Mouse (Mus musculus) left cerebral cortex, adult 2 months (tissue): ENCODE measurements around the gene Gm10065. TPM values are rescaled to one million over a fixed set of nuclear protein-coding genes. Genes with fewer than 3 reads are reported as not detected.

Experiments used
- DNase-seq, 2 experiments: peaks; one replicate each; pipeline ENCODE4 v3.0.0; 2021 to 2022; ENCODE audit warnings: low spot score in 2 of 2, mixed read lengths in 1 of 2; ENCODE audit errors: extremely low spot score in 1 of 2
- H3K27ac ChIP-seq: fragments of 200-600 bp; 2 replicates; pipeline ENCODE4 v1.8.1; 2022
- H3K4me3 ChIP-seq: fragments of 200-600 bp; 2 replicates; pipeline ENCODE4 v1.8.1; 2022
- CTCF ChIP-seq: fragments of 200-600 bp; IDR thresholded peaks from 2 replicates; pipeline ENCODE4 v1.8.1; 2022; ENCODE audit warnings: antibody characterized with exemption, mild to moderate bottlenecking, moderate library complexity
- intact Hi-C: fragments of 180-260 bp; cut with DNase I; formaldehyde crosslinking; loops from one replicate; pipeline ENCODE4 v1.15.1; 2025
- microRNA-seq, 2 experiments: library from miRNA; unstranded; fragments of <30 nt; microRNA quantifications; one replicate each; pipeline ENCODE4 v1.2.0; 2021
- total RNA-seq, 2 experiments: library from RNA; stranded (reverse); gene quantifications; 2 replicates each; pipeline ENCODE4 v1.2.3; 2021

Gm10065 gene
- total RNA-seq, 2 experiments from 2014 or later = not detected

- intact Hi-C loops = no loop called here
- no peak for TF ChIP-seq CTCF
- no peak for DNase-seq
- H3K27ac ChIP-seq = no peak overlapping the region
- no peak overlapping the region for H3K4me3 ChIP-seq
These were observed 22.9 kb downstream of the Gm10065 start for GRCm38 (mm10) chr13:21456347-21456746.

GRCm38 (mm10) chr13:21454133-21454532, 25.1 kb downstream of the Gm10065 start:
- peak overlapping the region; percentile 70; the same call in 1 of the 2 replicates for H3K4me3 ChIP-seq
- DNase-seq = no peak
- intact Hi-C loops = no loop called here

GRCm38 (mm10) chr13:21453449-21453848, 25.8 kb downstream of the Gm10065 start, which contains the start of gene Zscan26:
TSS of gene Zscan26 (minus strand) at chr13:21453730.
- peak within 1 kb of the TSS; percentile 70 for H3K4me3 ChIP-seq
- H3K27ac ChIP-seq = peak within 1 kb of the TSS; percentile 90
- intact Hi-C loops = loop anchor here (1.0 kb wide), 4 partner anchors 25 to 91 kb away; partner anchors contain the start of genes Zkscan3, Zkscan4 and Zscan12
- peak; percentile 82 to 84 for DNase-seq
- no peak for TF ChIP-seq CTCF

More at GRCm38 (mm10) chr13:21454133-21454532, 25.1 kb downstream of the Gm10065 start:
- no peak overlapping the region for H3K27ac ChIP-seq
- no peak for TF ChIP-seq CTCF

GRCm38 (mm10) chr13:21453042-21453441, 26.2 kb downstream of the Gm10065 start:
- TF ChIP-seq CTCF = no peak
- peak overlapping the region; percentile 70 for H3K4me3 ChIP-seq
- peak overlapping the region; percentile 90 for H3K27ac ChIP-seq
- DNase-seq = no peak
- intact Hi-C loops = loop anchor here (1.0 kb wide), 4 partner anchors 25 to 91 kb away; partner anchors contain the start of genes Zkscan3, Zkscan4 and Zscan12

- Histone ChIP-seq H3K27ac (no peak overlapping the region), H3K4me3 (no peak overlapping the region)
- TF ChIP-seq CTCF = no peak
- intact Hi-C loops = no loop called here
- DNase-seq = no peak
These were observed 31.2 kb downstream of the Gm10065 start for GRCm38 (mm10) chr13:21447856-21448614.

- Histone ChIP-seq H3K4me3 (no peak overlapping the region), H3K27ac (no peak overlapping the region)
- DNase-seq = no peak
- TF ChIP-seq CTCF = no peak
- intact Hi-C loops = no loop called here
These were observed 32.4 kb downstream of the Gm10065 start for GRCm38 (mm10) chr13:21446796-21447195.

- Histone ChIP-seq H3K27ac (peak overlapping the region; percentile 79; the same call in 1 of the 2 replicates), H3K4me3 (peak overlapping the region; percentile 51)
- intact Hi-C loops = loop anchor here (2.0 kb wide), 1 partner anchor 32 kb away; no protein-coding TSS in a partner anchor
- no peak for DNase-seq
- TF ChIP-seq CTCF = no peak
These were observed 38.1 kb downstream of the Gm10065 start for GRCm38 (mm10) chr13:21441207-21441572.

GRCm38 (mm10) chr13:21440503-21441206, 38.6 kb downstream of the Gm10065 start, which contains the start of gene Pgbd1:
TSS of gene Pgbd1 (minus strand) at chr13:21441058.
- DNase-seq = peak; percentile 66
- TF ChIP-seq CTCF = peak; percentile 23
- peak within 1 kb of the TSS; percentile 51 for H3K4me3 ChIP-seq
- intact Hi-C loops = loop anchor here (2.0 kb wide), 1 partner anchor 32 kb away; no protein-coding TSS in a partner anchor
- peak within 1 kb of the TSS; percentile 79 for H3K27ac ChIP-seq

GRCm38 (mm10) chr13:21435476-21435875, 43.8 kb downstream of the Gm10065 start:
- no peak for DNase-seq
- Histone ChIP-seq H3K27ac (no peak overlapping the region), H3K4me3 (no peak overlapping the region)
- TF ChIP-seq CTCF = no peak
- intact Hi-C loops = no loop called here

Small RNA genes lying within 50 kb of the gene (microRNA-seq; reads per million reads assigned to microRNA genes)
- 0 reads per million in 2 experiments for gene Mir1896

Other genes starting within 250 kb of the Gm10065 start
- not detected for gene Gpx5, start 186.7 kb downstream of the Gm10065 start, total RNA-seq
- gene Gpx6, start 167.3 kb downstream of the Gm10065 start, total RNA-seq = not detected
- not detected for gene Olfr1367, start 132.5 kb downstream of the Gm10065 start, total RNA-seq
- gene Zscan12, start 116.6 kb downstream of the Gm10065 start, total RNA-seq = 1 to 10 TPM; 7.0 to 8.2 TPM
- gene Zkscan3, start 76.7 kb downstream of the Gm10065 start, total RNA-seq = 10 to 100 TPM; 39.0 to 44.4 TPM
- 1 to 10 TPM; 1.3 to 1.7 TPM for gene Pgbd1, start 38.4 kb downstream of the Gm10065 start, total RNA-seq
- gene Zscan26, start 25.7 kb downstream of the Gm10065 start, total RNA-seq = 10 to 100 TPM; 56.7 to 57.3 TPM
- under 1 TPM; 0.40 to 0.77 TPM for gene Nkapl, start 10.9 kb downstream of the Gm10065 start, total RNA-seq
- 1 to 10 TPM; 4.4 to 6.8 TPM for gene Zkscan4, start 534 bp downstream of the Gm10065 start, total RNA-seq
- gene AK157302, start 15.8 kb upstream of the Gm10065 start, total RNA-seq = 10 to 100 TPM; 21.9 to 22.8 TPM
- 10 to 100 TPM; 51.7 to 53.8 TPM for gene Gm11273, start 22.0 kb upstream of the Gm10065 start, total RNA-seq
- 10 to 100 TPM; 14.4 to 19.0 TPM for gene Zkscan8, start 51.7 kb upstream of the Gm10065 start, total RNA-seq
- not detected for gene Olfr1366, start 63.4 kb upstream of the Gm10065 start, total RNA-seq
- gene Olfr1535, start 80.5 kb upstream of the Gm10065 start, total RNA-seq = not detected
- not detected for gene Olfr1364, start 102.3 kb upstream of the Gm10065 start, total RNA-seq
- not detected for gene Olfr1362, start 134.6 kb upstream of the Gm10065 start, total RNA-seq
- gene Olfr11, start 163.1 kb upstream of the Gm10065 start, total RNA-seq = not detected
- not detected for gene Olfr1361, start 183.9 kb upstream of the Gm10065 start, total RNA-seq
- gene Olfr1360, start 198.0 kb upstream of the Gm10065 start, total RNA-seq = not detected
- not detected for gene Olfr1359, start 218.7 kb upstream of the Gm10065 start, total RNA-seq
- 10 to 100 TPM; 23.7 to 28.5 TPM for gene Hist1h2bl, start 236.7 kb upstream of the Gm10065 start, total RNA-seq
- 10 to 100 TPM; 25.4 to 32.6 TPM for gene Hist1h2ai, start 237.0 kb upstream of the Gm10065 start, total RNA-seq
- gene Hist1h3h, start 238.2 kb upstream of the Gm10065 start, total RNA-seq = 10 to 100 TPM; 54.6 to 74.2 TPM
- 1 to 10 TPM; 4.8 to 5.4 TPM for gene Hist1h2bm, start 242.6 kb upstream of the Gm10065 start, total RNA-seq